Mouse (Mus musculus) ES-CJ7 (cell line): ENCODE data around the gene Bmp6.
A peak's percentile ranks its signal among the peaks of the same experiment; 100 is the strongest.

Experiments
- DNase-seq: peaks from one replicate; pipeline ENCODE4 v3.0.0; 2011; ENCODE audit warnings: low read depth, low spot score

The Bmp6 gene

DNA sequence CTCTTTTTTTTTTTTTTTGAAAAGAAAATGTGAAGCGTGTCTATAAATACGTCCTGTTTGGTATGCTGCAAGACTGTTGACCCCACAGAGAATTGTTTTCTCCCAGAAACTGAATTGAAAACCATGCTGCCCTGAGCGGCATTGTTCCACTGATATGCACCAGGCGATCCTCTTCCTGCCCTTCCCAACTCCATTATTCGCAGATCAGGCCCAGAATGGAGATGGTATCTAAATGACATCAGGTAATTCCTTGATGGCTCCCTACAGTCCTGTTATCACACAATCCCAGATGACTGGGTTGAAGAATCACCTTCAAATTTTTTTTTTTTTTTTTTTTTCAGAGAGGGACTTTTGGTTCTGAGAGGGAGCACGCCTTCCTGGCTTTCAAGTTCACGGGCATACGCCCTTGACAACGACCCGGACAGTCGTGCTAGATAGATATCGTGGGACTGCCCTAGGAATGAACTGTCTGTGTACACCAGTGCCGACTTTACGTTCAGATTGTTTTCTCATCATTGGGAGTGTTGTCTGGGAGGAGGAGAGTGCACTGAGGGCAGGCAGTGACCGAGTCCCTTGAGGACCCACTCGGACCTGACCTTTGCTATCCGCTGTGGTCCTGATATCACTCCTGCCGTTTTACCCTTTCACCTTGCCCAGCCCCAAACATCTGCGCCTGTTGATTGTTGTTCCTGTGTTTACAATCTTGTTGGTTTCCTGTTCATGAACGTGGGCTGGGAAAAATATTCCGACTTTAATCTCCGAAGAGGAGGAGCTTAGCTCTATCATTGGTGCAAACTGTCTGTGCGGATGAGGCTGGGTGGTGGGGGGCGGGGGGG is 8.7 kb downstream of the Bmp6 start:
- DNase-seq: peak; percentile 27

GRCm38 (mm10) chr13:38354284-38354683 is 9.4 kb downstream of the Bmp6 start:
- DNase-seq: no peak

- no peak for DNase-seq
Measured at GRCm38 (mm10) chr13:38359045-38359444, 14.1 kb downstream of the Bmp6 start.

DNA sequence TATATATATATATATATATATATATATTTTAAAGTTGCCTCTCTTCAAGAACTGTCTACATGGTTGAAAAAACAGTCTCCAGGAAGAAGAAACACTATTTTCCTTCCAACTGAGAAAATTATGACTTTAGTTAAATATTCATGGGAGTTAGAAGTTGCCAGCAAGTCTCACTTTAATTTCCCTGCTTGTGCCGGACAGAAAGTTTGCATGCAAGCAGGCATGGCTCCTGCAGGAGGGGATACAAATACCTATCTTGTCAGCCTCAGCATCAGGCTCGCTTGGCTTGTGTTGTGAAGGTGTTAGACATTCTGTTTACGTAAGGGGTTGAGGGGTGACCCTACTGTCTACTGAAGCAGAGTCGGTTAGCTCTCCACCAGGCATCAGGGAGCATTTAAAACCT is 17.8 kb downstream of the Bmp6 start:
- DNase-seq: no peak

DNA sequence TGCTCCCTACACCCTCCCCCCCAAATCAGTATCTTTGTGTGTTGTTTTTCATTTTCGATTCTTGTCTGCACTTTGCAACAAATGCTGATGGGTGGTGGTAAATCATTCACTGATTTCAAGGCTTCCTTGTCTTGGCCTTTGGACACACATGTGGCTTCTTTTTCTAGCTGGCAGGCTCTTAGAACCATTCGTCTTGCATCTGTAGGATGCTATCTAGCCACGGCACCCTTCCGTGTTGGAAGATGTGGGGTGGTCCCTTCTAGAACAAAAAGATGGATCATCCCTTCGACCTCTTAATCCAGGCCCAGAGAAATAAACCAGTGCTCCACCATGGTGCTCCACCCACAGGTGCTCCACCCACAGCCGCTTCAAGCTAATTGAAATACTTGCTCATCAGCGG is 19.0 kb downstream of the Bmp6 start:
- DNase-seq: no peak

GRCm38 (mm10) chr13:38369624-38370023 is 24.7 kb downstream of the Bmp6 start:
- DNase-seq: no peak

- no peak for DNase-seq
Measured at GRCm38 (mm10) chr13:38376071-38376470, 31.2 kb downstream of the Bmp6 start.

- DNase-seq: no peak
Measured at GRCm38 (mm10) chr13:38377355-38377754, 32.4 kb downstream of the Bmp6 start.

- DNase-seq: no peak
Measured at GRCm38 (mm10) chr13:38379806-38380205, 34.9 kb downstream of the Bmp6 start.

DNA sequence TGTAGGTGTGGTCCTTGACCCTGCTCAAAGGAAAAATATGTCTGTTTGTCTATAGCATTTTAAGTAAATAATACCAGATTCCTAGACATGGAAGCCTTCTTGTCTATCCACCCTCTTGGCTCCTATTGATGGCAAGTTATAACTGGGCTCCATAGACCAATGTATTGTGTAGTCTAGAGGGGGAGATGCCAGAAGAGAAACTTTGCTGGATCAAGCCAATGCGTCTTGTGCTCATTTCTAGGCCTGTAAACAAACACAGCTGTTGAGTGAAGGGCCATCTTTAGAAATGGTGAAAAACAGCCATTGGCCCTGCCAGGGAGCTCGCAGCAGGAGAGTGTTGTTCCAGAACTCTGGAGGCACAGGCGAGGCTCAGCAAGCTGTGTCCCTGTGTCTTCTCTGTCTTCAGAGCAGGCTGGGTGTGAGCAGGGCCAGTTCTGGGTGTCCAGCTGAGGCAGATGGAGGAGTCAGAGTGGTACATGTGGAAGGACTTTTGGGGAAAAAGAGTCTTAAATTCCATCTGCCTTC is 41.2 kb downstream of the Bmp6 start:
- no peak for DNase-seq

DNA sequence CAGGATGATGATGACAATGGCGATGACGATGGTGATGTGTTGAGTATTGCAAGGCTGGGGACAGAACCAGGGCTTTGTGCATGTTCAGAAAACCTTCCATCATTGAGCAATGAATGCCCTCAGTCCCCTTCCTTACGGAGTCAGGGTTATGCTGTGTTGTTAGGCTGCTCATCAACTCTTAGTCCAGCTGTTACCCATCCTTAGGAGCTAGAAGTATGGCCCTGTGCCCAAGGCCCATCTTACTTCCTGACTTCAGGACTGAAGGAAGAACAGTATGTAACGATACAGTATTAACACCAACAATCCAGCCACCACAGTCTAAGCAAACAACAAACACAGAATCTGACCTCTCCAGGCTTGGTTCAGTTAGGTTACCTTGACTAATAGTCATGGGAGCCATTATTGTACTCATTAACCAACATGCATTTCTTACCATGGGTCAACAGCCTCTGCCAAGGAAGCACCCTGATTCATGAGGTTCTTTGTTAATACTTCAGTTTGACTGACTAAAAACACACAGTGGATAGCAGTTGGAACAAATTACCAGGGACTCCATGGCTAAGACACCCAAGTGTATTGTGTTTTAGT is 42.6 kb downstream of the Bmp6 start:
- DNase-seq: no peak

- DNase-seq: no peak
Measured at GRCm38 (mm10) chr13:38393444-38393843, 48.5 kb downstream of the Bmp6 start.

DNA sequence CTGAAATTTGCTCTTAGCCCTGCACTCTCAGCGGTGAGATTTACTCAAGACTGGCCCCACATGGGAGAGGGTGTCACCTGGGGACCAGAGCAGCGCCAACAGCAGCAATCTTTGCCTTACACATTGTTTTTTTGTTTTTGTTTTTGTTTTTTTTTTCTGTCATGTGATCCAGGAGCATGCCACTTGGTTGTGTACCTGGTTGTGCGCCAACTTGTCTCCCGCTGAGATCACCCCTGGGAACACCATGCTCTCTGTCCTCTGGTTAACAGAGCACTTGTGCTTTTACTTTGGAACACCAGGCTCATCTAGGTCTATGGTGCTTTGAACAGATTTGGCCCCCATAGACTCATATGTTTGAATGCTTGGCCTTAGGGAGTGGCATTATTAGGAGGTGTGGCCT is 50.1 kb downstream of the Bmp6 start:
- no peak for DNase-seq

DNA sequence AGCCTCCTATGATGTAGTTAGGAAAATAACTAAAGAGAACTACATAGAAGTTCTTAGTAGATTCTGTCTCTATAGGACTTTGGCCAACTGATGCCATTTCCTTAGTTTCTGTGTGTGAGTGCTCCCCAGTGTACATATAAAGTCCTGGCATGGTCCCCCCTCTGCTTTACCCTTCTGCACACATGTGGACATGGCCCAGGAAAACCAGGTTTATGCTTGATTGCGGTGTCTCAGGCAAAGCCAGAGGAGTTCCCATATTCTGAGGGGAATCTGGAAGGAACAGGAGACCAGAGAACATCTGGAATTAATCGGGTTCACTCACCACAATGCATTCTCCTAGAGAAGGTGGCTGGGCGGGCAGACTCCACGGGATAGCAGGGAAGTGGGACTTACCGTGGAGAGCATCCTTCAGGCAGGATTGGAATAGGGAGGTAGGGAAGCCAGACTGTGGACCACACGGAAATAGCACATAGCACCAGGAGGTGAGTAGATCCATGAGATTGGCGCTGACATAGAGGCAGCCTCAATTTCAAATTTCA is 52.2 kb downstream of the Bmp6 start:
- no peak for DNase-seq

GRCm38 (mm10) chr13:38398658-38399057 is 53.8 kb downstream of the Bmp6 start:
- no peak for DNase-seq

DNA sequence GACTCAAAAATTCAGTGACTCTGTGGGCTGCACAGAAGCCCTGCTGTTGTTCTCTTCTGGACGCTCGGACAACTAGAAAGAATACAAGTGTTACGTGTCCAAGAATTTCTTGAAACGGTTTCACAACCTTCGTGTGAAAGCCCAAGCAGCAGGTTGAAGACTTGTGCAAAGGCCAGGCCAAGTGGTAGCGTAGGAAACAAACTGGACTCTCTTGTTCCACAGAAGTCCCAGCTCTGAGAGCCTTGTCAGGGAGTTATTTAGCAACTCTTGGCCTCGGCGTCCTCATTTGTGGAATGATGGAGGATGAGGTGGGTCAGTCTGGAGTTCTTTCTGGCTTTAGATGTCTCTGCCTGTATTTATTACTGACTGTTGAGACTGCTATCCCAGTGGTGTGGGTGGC is 55.8 kb downstream of the Bmp6 start:
- no peak for DNase-seq

DNA sequence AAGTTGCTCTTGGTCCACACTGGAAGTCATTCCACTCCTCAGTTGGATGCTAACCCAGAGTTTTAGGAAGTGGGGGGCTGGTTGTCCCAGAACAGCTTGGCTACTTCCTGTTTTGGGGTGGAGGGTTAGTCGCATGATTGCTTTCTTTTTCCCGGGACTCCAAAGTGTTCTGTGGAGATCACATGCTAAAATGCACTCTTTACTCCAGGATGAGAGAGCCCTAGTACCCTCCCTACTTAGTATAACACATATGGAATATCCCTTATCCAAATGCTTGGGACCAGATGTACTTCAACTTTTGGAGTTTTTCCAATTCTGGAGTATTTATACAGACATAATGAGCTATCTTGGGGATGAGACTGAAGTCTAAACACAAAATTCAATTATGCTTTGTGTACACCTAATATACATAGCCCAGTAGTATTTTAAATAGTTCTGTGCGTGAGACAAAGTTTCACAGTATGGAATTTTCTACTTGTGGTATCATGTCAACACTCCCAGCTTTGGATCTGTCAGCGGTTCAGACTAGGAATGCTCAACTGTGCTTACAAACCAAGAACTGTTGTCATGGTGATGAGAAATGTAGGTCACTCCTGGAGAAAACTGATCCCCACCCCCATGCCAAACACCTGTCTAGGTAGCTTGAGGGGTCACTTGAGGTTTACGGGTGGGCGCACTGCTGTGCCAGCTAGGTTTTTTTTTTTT is 62.9 kb downstream of the Bmp6 start:
- DNase-seq: no peak

GRCm38 (mm10) chr13:38408636-38409035 is 63.7 kb downstream of the Bmp6 start:
- no peak for DNase-seq

DNA sequence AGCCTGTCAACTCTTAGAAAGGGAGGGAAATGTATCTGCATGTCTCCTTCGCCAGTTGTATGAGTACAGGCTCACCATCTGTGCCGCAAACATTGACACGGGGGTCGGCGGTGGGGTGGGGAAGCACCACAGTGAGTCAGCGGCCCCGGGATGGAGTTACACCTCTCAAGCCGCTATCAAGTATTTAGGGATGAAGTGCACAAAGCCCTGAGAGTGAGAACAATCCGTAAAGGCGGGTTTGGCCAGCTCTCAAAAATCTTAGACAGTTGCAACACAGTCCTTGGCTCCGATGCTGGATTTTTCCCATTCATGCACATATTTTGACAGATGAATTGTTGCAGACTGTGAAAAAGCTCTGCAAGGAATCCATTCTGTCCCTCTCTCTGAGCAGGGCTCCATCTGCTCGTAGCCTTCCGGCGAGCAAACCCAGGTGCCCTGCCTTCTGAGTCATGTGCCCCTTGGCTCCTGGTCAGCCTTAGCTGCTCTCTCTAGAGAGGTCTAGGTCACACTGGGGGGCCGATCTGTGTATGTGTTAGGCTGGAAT is 65.5 kb downstream of the Bmp6 start:
- DNase-seq: no peak

DNA sequence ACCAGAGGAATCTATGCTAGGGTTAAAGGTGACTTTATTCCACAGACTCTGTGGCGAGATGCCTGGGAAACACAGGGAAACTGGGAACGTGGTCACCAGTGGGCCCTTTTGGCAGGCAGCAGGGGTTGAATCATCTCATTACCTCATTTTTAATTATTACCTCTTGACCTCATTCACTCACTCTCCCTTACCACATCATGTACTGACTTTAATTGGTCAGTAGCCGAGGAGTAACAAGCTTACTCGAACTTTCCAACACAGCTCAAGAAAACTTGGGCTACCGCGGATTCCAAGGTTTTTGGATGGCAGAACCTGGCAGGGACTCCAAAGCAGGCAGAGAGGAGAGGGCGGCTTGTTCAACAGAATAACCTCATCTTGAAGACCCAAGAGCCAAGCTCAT is 74.9 kb downstream of the Bmp6 start:
- DNase-seq: no peak

DNA sequence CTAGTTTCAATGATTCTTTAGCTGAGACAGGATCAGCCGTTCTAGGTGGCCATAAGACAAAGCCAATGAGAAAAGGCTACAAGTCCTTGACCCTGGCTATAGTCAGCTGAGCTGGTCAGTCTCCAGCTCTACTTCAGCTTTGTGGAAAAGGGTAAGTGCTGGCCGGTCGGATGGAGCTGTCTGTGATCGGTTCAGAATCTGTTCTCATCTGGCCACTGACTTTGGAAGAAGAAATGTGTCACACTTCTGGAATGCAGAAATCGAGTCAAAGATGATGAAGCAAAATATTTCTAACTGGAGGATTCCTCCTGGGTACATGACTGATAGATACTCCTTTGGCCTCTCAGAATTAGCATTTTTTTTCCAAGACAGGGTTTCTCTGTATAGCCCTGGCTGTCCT is 77.6 kb downstream of the Bmp6 start:
- DNase-seq: no peak

GRCm38 (mm10) chr13:38425294-38425693 is 80.4 kb downstream of the Bmp6 start:
- no peak for DNase-seq
